In genomic region chr10:7210991-7211695, GRCm38 (mm10) we compare ENCODE assay signal across 8 mouse cellular contexts. TPM values are rescaled to one million over a fixed set of nuclear protein-coding genes. Genes with fewer than 3 reads are reported as not detected.
DNase-seq lines count a peak whose midpoint lies in the region; ATAC-seq and TF ChIP-seq lines count a peak whose summit lies in the region.

No protein-coding gene starts in this region.

- TF ChIP-seq CTCF in intestine, postnatal 0 days (IDR thresholded peaks at IDR 0.05; ENCODE audit: low read depth): peak; percentile 77

- H3K9ac ChIP-seq in intestine, postnatal 0 days (ENCODE audit: low read depth, low read length): peak overlapping the region; percentile 91

- peaks cover 43% of the 10 kb centered on the region for H3K4me1 ChIP-seq in embryonic facial prominence, embryonic 10.5 days
- H3K4me1 ChIP-seq in intestine, postnatal 0 days (replicated peaks; ENCODE audit: control insufficient read depth, insufficient read depth, low read length): peaks cover 12% of the 10 kb centered on the region
- H3K4me1 ChIP-seq in midbrain, embryonic 10.5 days: peaks cover 33% of the 10 kb centered on the region

- under 1% methylated on average over 41 of the region's 41 CpGs for WGBS in embryonic facial prominence, embryonic 10.5 days
- under 1% methylated on average over 41 of the region's 41 CpGs for WGBS in intestine, postnatal 0 days
- under 1% methylated on average over 41 of the region's 41 CpGs for WGBS in midbrain, embryonic 10.5 days

- H3K27me3 ChIP-seq in embryonic facial prominence, embryonic 10.5 days (replicated peaks; ENCODE audit: low read depth, poor library complexity, severe bottlenecking): no peaks in the 10 kb centered on the region
- H3K27me3 ChIP-seq in intestine, postnatal 0 days (replicated peaks; ENCODE audit: control insufficient read depth, insufficient read depth, low read length): no peaks in the 10 kb centered on the region
- H3K27me3 ChIP-seq in midbrain, embryonic 10.5 days (ENCODE audit: low read depth, poor library complexity, severe bottlenecking): no peaks in the 10 kb centered on the region

- H3K4me2 ChIP-seq in intestine, postnatal 0 days (replicated peaks; ENCODE audit: low read depth): peak overlapping the region; percentile 95

- peak overlapping the region; percentile 73 for H3K4me3 ChIP-seq in embryonic facial prominence, embryonic 10.5 days
- peak overlapping the region; percentile 86 for H3K4me3 ChIP-seq in intestine, postnatal 0 days (ENCODE audit: low read depth, low read length)
- peak overlapping the region; percentile 88 for H3K4me3 ChIP-seq in midbrain, embryonic 10.5 days

- peak overlapping the region; percentile 87 for H3K27ac ChIP-seq in embryonic facial prominence, embryonic 10.5 days (replicated peaks)
- H3K27ac ChIP-seq in intestine, postnatal 0 days (ENCODE audit: low read depth, low read length): peak overlapping the region; percentile 89
- peak overlapping the region; percentile 92 for H3K27ac ChIP-seq in midbrain, embryonic 10.5 days (replicated peaks)

- ATAC-seq in granulocyte monocyte progenitor cell, adult 5-6 weeks (replicated peaks; ENCODE audit: poor library complexity, severe bottlenecking): peak; percentile 62
- ATAC-seq in intestine, postnatal 0 days: peak; percentile 69

- peaks cover 11% of the 10 kb centered on the region; the same call in 1 of the 2 replicates for H3K36me3 ChIP-seq in embryonic facial prominence, embryonic 10.5 days (replicated peaks)
- H3K36me3 ChIP-seq in intestine, postnatal 0 days (ENCODE audit: control insufficient read depth, insufficient read depth): no peaks in the 10 kb centered on the region
- H3K36me3 ChIP-seq in midbrain, embryonic 10.5 days: peaks cover 8% of the 10 kb centered on the region; the same call in 1 of the 2 replicates

- peak; percentile 87 for DNase-seq in adrenal gland, postnatal 14 days
- peak; percentile 86 for DNase-seq in embryonic facial prominence, embryonic 10.5 days (ENCODE audit: low spot score)
- peak; percentile 79 for DNase-seq in left cerebral cortex, postnatal 4 days
- peak; percentile 86 for DNase-seq in midbrain, embryonic 10.5 days (ENCODE audit: low spot score)
- peak; percentile 55 for DNase-seq in right cerebral cortex, postnatal 25 days
- peak; percentile 72 to 78 for DNase-seq in urinary bladder, postnatal 4 days (ENCODE audit: low spot score in 2 of 2)

- intact Hi-C loops in left cerebral cortex, postnatal 4 days (cut with DNase I): no loop called here

- no peaks in the 10 kb centered on the region for H3K9me3 ChIP-seq in embryonic facial prominence, embryonic 10.5 days
- no peaks in the 10 kb centered on the region for H3K9me3 ChIP-seq in intestine, postnatal 0 days (ENCODE audit: control insufficient read depth)
- no peaks in the 10 kb centered on the region for H3K9me3 ChIP-seq in midbrain, embryonic 10.5 days (replicated peaks)

RNA-seq across cellular contexts. Expression of gene Cnksr3, which starts 0.9 kb away (rescaled TPM):
- total RNA-seq in adrenal gland, postnatal 14 days (2021): 10.1 and 11.0 TPM in 2 replicates
- polyA plus RNA-seq in embryonic facial prominence, embryonic 10.5 days (2016; fragmentation: Nextera tagmentation; extraction: Ambion mirVana): 8.8 and 10.8 TPM in 2 replicates
- 4.9 and 6.7 TPM in 2 replicates for total RNA-seq in granulocyte monocyte progenitor cell, adult 5-6 weeks (2014; fragmentation: Nextera tagmentation)
- 3.2 and 3.7 TPM in 2 replicates for total RNA-seq in granulocyte monocyte progenitor cell, adult 5-6 weeks (2017)
- 6.6 and 6.8 TPM in 2 replicates for polyA plus RNA-seq in intestine, postnatal 0 days (2015; fragmentation: Nextera tagmentation; extraction: Ambion mirVana)
- 1 to 10 TPM; 4.0 to 4.7 TPM for total RNA-seq in left cerebral cortex, postnatal 4 days (2021)
- polyA plus RNA-seq in midbrain, embryonic 10.5 days (2016; fragmentation: Nextera tagmentation; extraction: Ambion mirVana): 8.7 and 9.1 TPM in 2 replicates

Comparison
In these comparisons a context has a peak if more than half of its experiments do, and no peak if none do; other contexts are left out.
1. Peak in every context shown above with its lines: DNase-seq, ATAC-seq, H3K4me3 ChIP-seq and H3K27ac ChIP-seq.